Mouse (Mus musculus) midbrain, embryonic 10.5 days (tissue): ENCODE measurements around the gene Bfsp2. TPM values are rescaled to one million over a fixed set of nuclear protein-coding genes. Genes with fewer than 3 reads are reported as not detected.

Experiments used
- DNase-seq: peaks from one replicate; pipeline ENCODE4 v3.0.0-alpha.2; 2017; ENCODE audit warnings: low spot score
- H3K27ac ChIP-seq: fragments of 300-500 bp; sonication (generic); replicated peaks from 2 replicates; pipeline ENCODE4 v1.5.1; 2016; ENCODE audit warnings: mild to moderate bottlenecking
- H3K27me3 ChIP-seq: fragments of 300-500 bp; sonication (generic); 2 replicates; pipeline ENCODE4 v1.6.1; 2016; ENCODE audit warnings: low read depth, mild to moderate bottlenecking; ENCODE audit not compliant: poor library complexity, severe bottlenecking
- H3K36me3 ChIP-seq: fragments of 300-500 bp; sonication (generic); 2 replicates; pipeline ENCODE4 v1.6.1; 2016; ENCODE audit warnings: mild to moderate bottlenecking, moderate library complexity
- H3K4me1 ChIP-seq: fragments of 300-500 bp; sonication (generic); 2 replicates; pipeline ENCODE4 v1.6.1; 2016
- H3K4me3 ChIP-seq: fragments of 300-500 bp; sonication (generic); 2 replicates; pipeline ENCODE4 v1.5.1; 2016; ENCODE audit warnings: mild to moderate bottlenecking, moderate library complexity
- H3K9me3 ChIP-seq: fragments of 300-500 bp; sonication (generic); replicated peaks from 2 replicates; pipeline ENCODE4 v1.6.1; 2016; ENCODE audit warnings: mild to moderate bottlenecking
- WGBS: fragments of 180-500 bp; shearing (Covaris S2); methylation state at CpG from one replicate; pipeline ENCODE4 v1.1.7; 2016; 5-methylcytosine and 5-hydroxymethylcytosine counted together
- polyA plus RNA-seq: library from polyadenylated mRNA; unstranded; fragments of >200 nt; fragmentation: Nextera tagmentation; extraction: Ambion mirVana; gene quantifications from 2 replicates; pipeline ENCODE4 v1.2.1, GENCODE M21; 2016

The Bfsp2 gene
- polyA plus RNA-seq, 1 experiment from 2014 or later: 0.75 TPM

- peaks cover 2% of the 10 kb centered on the region; the same call in 1 of the 2 replicates for H3K36me3 ChIP-seq
- H3K4me1 ChIP-seq: peaks cover 53% of the 10 kb centered on the region
- no peaks in the 10 kb centered on the region for H3K9me3 ChIP-seq
- peak overlapping the region; percentile 75 for H3K27ac ChIP-seq
- WGBS: 21% methylated on average over 14 of the region's 14 CpGs
- peaks cover 26% of the 10 kb centered on the region for H3K27me3 ChIP-seq
- peak; percentile 60 for DNase-seq
- H3K4me3 ChIP-seq: no peak overlapping the region; the same call in 1 of the 2 replicates
These were observed 21.7 kb upstream of the Bfsp2 start for GRCm38 (mm10) chr9:103501861-103502364.

GRCm38 (mm10) chr9:103499366-103499765 is 19.1 kb upstream of the Bfsp2 start:
- DNase-seq: no peak
- Histone ChIP-seq H3K36me3 (peaks cover 2% of the 10 kb centered on the region; the same call in 1 of the 2 replicates), H3K27ac (0 out of 2 replicates have a peak overlapping the region, but pooled peaks have one; percentile 42), H3K4me1 (peaks cover 41% of the 10 kb centered on the region), H3K9me3 (no peaks in the 10 kb centered on the region), H3K27me3 (peaks cover 31% of the 10 kb centered on the region), H3K4me3 (no peak overlapping the region)
- 93% methylated on average over 18 of the region's 18 CpGs for WGBS

DNA sequence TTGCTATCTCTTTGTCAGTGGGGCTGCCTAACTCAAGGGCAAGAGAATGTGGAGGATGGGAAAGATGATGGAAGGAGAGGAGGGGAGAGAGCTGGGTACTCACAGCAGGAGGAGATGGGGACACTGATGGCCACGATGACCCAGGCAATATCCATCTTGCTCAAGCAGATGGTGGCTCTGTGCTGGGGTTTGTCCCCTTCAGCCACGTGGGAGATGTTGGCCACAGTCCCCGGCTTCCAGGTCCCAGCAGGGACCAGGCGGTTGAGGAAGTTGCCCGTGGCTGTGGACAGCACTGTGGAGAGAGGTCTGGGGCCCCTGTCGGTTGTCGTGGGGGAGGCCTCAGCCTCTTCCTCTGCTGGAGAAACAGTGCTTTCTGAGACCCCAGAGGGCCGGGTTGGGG is 18.5 kb upstream of the Bfsp2 start:
- WGBS: 77% methylated on average over 8 of the region's 8 CpGs
- H3K36me3 ChIP-seq: no peaks in the 10 kb centered on the region; the same call in 1 of the 2 replicates
- H3K9me3 ChIP-seq: no peaks in the 10 kb centered on the region
- no peak overlapping the region for H3K4me3 ChIP-seq
- H3K4me1 ChIP-seq: peaks cover 38% of the 10 kb centered on the region
- peak overlapping the region; percentile 42; the same call in 1 of the 2 replicates for H3K27ac ChIP-seq
- DNase-seq: no peak
- peaks cover 31% of the 10 kb centered on the region for H3K27me3 ChIP-seq

DNA sequence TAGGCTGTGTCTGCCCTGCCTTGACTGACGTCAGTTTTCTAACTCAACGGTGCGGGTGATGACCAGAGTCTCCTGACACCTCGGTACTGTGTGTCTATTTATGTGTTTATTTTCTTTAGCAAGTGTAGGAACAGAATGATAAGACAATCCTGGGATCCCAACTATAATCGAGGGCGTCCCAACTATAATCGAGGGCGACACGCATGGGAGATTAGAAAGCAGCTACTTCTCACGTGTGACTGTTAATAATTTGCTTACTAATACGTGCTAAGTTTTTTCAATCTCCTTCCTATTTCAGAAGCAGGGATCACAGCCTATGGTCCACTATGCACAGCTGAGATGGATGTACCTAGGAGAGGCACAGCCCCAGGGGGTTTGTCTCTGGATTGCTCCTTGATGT is 15.2 kb upstream of the Bfsp2 start:
- WGBS: 87% methylated on average over 11 of the region's 11 CpGs
- Histone ChIP-seq H3K27me3 (peaks cover 38% of the 10 kb centered on the region), H3K27ac (no peak overlapping the region), H3K4me3 (no peak overlapping the region), H3K4me1 (peaks cover 24% of the 10 kb centered on the region), H3K36me3 (no peaks in the 10 kb centered on the region; the same call in 1 of the 2 replicates), H3K9me3 (no peaks in the 10 kb centered on the region)
- DNase-seq: no peak

DNA sequence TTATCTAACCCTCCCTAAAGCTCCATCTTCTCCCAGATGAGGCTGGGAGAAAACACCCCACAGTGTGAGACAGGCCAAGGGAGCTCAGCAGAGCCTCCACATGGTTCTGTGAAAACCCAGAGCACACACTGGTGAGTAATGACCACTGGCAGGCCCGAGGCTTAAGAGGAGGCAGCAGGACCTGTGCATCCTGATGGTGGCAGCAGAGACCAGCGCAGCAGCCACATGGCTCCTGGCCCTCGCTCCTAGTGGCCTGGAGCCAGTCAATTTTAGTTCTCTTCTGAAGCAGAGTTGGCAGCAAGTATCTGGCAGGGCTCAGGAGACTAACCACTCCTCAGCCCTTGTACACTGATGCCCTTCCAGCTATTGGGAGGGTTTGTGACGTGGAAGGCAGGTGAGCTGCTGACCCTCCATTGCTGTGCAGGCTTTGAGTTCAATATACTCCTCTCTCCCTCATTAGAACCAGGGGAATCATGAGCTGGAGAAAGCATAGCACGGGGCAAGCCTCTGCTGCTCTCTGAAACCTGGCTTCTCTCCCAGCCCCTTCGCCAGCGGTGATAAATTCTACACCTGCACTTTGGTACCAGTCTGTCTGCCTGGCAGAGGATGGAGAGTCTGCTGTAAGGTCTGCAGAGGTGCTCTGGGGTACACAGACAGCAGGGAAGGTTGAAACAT is 14.3 kb upstream of the Bfsp2 start:
- Histone ChIP-seq H3K27ac (peak overlapping the region; percentile 40; the same call in 1 of the 2 replicates), H3K27me3 (peaks cover 31% of the 10 kb centered on the region), H3K4me1 (peaks cover 18% of the 10 kb centered on the region), H3K36me3 (no peaks in the 10 kb centered on the region; the same call in 1 of the 2 replicates), H3K4me3 (no peak overlapping the region), H3K9me3 (no peaks in the 10 kb centered on the region)
- WGBS: 42% methylated on average over 7 of the region's 7 CpGs
- DNase-seq: peak; percentile 74

- 92% methylated on average over 8 of the region's 8 CpGs for WGBS
- DNase-seq: no peak
- H3K27ac ChIP-seq: no peak overlapping the region
- H3K4me1 ChIP-seq: peaks cover 18% of the 10 kb centered on the region
- H3K36me3 ChIP-seq: no peaks in the 10 kb centered on the region
- no peaks in the 10 kb centered on the region for H3K9me3 ChIP-seq
- H3K4me3 ChIP-seq: no peak overlapping the region
- H3K27me3 ChIP-seq: peaks cover 21% of the 10 kb centered on the region; the same call in 1 of the 2 replicates
These were observed 11.8 kb upstream of the Bfsp2 start for GRCm38 (mm10) chr9:103491985-103492384.

GRCm38 (mm10) chr9:103490439-103490838 is 10.2 kb upstream of the Bfsp2 start:
- H3K4me3 ChIP-seq: no peak overlapping the region
- H3K4me1 ChIP-seq: peaks cover 24% of the 10 kb centered on the region
- WGBS: 30% methylated on average over 2 of the region's 2 CpGs
- no peaks in the 10 kb centered on the region for H3K36me3 ChIP-seq
- no peaks in the 10 kb centered on the region for H3K9me3 ChIP-seq
- peak; percentile 81 for DNase-seq
- peaks cover 21% of the 10 kb centered on the region; the same call in 1 of the 2 replicates for H3K27me3 ChIP-seq
- H3K27ac ChIP-seq: no peak overlapping the region

GRCm38 (mm10) chr9:103489883-103490282 is 9.7 kb upstream of the Bfsp2 start:
- H3K4me1 ChIP-seq: peaks cover 27% of the 10 kb centered on the region
- no peak for DNase-seq
- H3K27me3 ChIP-seq: peaks cover 17% of the 10 kb centered on the region; the same call in 1 of the 2 replicates
- H3K9me3 ChIP-seq: no peaks in the 10 kb centered on the region
- H3K36me3 ChIP-seq: no peaks in the 10 kb centered on the region
- H3K27ac ChIP-seq: no peak overlapping the region
- no peak overlapping the region for H3K4me3 ChIP-seq
- WGBS: 90% methylated on average over 4 of the region's 4 CpGs

GRCm38 (mm10) chr9:103489096-103489495 is 8.9 kb upstream of the Bfsp2 start:
- no peak overlapping the region for H3K4me3 ChIP-seq
- H3K27me3 ChIP-seq: peaks cover 16% of the 10 kb centered on the region; the same call in 1 of the 2 replicates
- no peak for DNase-seq
- H3K36me3 ChIP-seq: no peaks in the 10 kb centered on the region
- peaks cover 21% of the 10 kb centered on the region for H3K4me1 ChIP-seq
- WGBS: 65% methylated on average over 7 of the region's 7 CpGs
- no peak overlapping the region for H3K27ac ChIP-seq
- no peaks in the 10 kb centered on the region for H3K9me3 ChIP-seq

DNA sequence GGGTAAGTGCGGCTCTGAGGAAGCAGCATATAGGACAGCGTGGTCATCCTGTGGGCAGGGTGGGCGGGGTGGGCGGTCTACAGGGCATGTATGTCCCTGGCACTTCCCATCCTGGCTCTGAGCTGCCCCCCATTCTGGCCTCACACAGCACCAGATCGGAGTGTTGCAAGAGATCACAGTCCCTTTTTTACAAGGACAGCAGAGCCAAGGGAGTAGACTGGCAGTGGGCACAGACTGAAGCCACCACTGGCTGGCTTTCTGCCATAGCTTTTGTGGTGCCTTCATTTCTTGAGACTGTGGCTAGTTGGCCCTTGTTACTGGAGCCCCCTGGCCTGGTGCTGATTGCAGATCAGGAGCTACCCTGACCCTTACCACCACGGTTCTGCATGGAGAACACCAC is 6.0 kb upstream of the Bfsp2 start:
- Histone ChIP-seq H3K4me1 (peaks cover 19% of the 10 kb centered on the region), H3K27me3 (0 out of 2 replicates have a peak, but pooled peaks cover under 1% of the 10 kb centered on the region), H3K9me3 (no peaks in the 10 kb centered on the region), H3K4me3 (no peak overlapping the region), H3K27ac (peak overlapping the region; percentile 59; the same call in 1 of the 2 replicates), H3K36me3 (no peaks in the 10 kb centered on the region)
- WGBS: 94% methylated on average over 6 of the region's 6 CpGs
- DNase-seq: no peak

GRCm38 (mm10) chr9:103485606-103486005 is 5.4 kb upstream of the Bfsp2 start:
- H3K4me1 ChIP-seq: peaks cover 22% of the 10 kb centered on the region
- H3K9me3 ChIP-seq: no peaks in the 10 kb centered on the region
- H3K36me3 ChIP-seq: no peaks in the 10 kb centered on the region
- H3K27me3 ChIP-seq: no peaks in the 10 kb centered on the region
- no peak for DNase-seq
- 59% methylated on average over 8 of the region's 8 CpGs for WGBS
- H3K4me3 ChIP-seq: no peak overlapping the region
- 0 out of 2 replicates have a peak overlapping the region, but pooled peaks have one; percentile 14 for H3K27ac ChIP-seq

DNA sequence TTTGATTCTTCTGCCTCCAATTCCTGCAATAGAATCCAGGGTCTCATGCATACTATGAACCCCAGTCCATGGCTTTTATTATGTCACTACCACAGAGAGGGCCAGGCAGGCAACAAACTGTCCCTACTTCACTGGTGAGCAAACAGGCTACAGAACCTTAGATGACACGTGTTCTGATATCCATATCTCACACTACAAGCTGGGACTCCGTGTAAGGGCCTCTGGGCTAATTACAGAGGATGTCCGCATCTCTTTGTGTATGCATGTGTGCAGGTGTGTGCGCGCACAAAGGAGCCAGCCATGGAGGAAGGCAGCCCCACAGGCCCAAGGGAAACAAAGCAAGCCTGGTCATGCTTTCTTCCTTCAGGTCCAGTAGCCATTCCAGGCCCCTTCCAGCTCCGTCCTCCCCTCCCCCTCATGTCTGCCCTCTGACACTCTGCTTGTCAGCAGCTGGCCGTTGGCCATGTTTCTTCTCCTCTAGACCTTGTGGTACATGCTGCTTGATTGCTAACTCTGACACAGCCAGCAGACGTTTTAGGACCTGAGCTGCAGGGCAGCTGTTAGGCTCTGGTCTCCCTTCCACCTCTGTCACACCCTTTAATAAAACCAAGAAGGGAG is 492 bp upstream of the Bfsp2 start:
- Histone ChIP-seq H3K4me3 (no peak overlapping the region), H3K4me1 (peaks cover 27% of the 10 kb centered on the region), H3K36me3 (no peaks in the 10 kb centered on the region), H3K27me3 (no peaks in the 10 kb centered on the region), H3K27ac (peak overlapping the region; percentile 72), H3K9me3 (no peaks in the 10 kb centered on the region)
- 68% methylated on average over 8 of the region's 8 CpGs for WGBS
- DNase-seq: no peak

DNA sequence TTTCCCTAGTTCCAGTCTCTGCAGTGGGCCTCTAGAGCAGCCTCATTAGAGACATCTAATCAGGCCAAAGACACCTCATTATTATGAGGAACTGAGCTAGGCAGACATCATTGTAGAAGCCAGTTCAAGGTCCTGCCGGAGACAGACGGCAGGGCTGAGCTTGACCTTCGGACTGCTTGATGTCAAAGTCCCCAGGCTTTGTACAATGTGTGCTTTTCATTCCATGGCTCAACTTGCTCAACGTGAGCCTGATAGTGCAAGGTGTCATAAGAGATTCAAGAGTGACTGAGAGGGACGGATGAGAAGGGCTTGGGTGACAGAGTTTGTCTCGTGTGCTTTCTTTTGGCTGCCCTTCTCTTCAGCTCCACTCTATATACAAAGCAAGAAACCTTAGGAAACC is 4.8 kb downstream of the Bfsp2 start:
- H3K9me3 ChIP-seq: no peaks in the 10 kb centered on the region
- no peaks in the 10 kb centered on the region for H3K36me3 ChIP-seq
- H3K27ac ChIP-seq: no peak overlapping the region
- no peak for DNase-seq
- peaks cover 55% of the 10 kb centered on the region for H3K4me1 ChIP-seq
- WGBS: 86% methylated on average over 6 of the region's 6 CpGs
- no peak overlapping the region for H3K4me3 ChIP-seq
- H3K27me3 ChIP-seq: peaks cover 10% of the 10 kb centered on the region; the same call in 1 of the 2 replicates
